Mouse (Mus musculus) CH12.LX (cell line): ENCODE results near the gene Mta2.

Experiments
- CHD1 ChIP-seq: IDR thresholded peaks from 2 replicates; pipeline ENCODE4 v1.6.1; 2012; ENCODE audit warnings: low read depth, low read length, improper control_type of control experiment, inconsistent platforms
- POLR2A ChIP-seq: IDR thresholded peaks from 2 replicates; pipeline ENCODE4 v1.6.1; 2011; ENCODE audit warnings: low read depth, mild to moderate bottlenecking, improper control_type of control experiment, low read length

GRCm38 (mm10) chr19:8994813-8995607, 53.3 kb downstream of the Mta2 start:
- TF ChIP-seq POLR2A, result no peak; the same call in 1 of the 2 replicates
- no peak for TF ChIP-seq CHD1
